Mouse (Mus musculus) midbrain, embryonic 15.5 days (tissue): ENCODE results near the gene Tbc1d2. TPM values are rescaled to one million over a fixed set of nuclear protein-coding genes. Genes with fewer than 3 reads are reported as not detected.

Experiments
- ATAC-seq: fragments of 200-750 bp; cut with Nextera tagmentation; replicated peaks from 2 replicates; pipeline ENCODE4 v1.8.0; 2017; ENCODE audit warnings: moderate TSS enrichment
- H3K27ac ChIP-seq: fragments of 300-500 bp; sonication (generic); 2 replicates; pipeline ENCODE4 v1.5.1; 2015; ENCODE audit warnings: mild to moderate bottlenecking, inconsistent platforms
- H3K27me3 ChIP-seq: fragments of 300-500 bp; sonication (generic); replicated peaks from 2 replicates; pipeline ENCODE4 v1.6.1; 2015; ENCODE audit warnings: inconsistent platforms
- H3K36me3 ChIP-seq: fragments of 300-500 bp; sonication (generic); replicated peaks from 2 replicates; pipeline ENCODE4 v1.6.1; 2015; ENCODE audit warnings: inconsistent platforms
- H3K4me1 ChIP-seq: fragments of 300-500 bp; sonication (generic); 2 replicates; pipeline ENCODE4 v1.6.1; 2015; ENCODE audit warnings: inconsistent platforms
- H3K4me2 ChIP-seq: fragments of 300-500 bp; sonication (generic); 2 replicates; pipeline ENCODE4 v1.6.1; 2015; ENCODE audit warnings: inconsistent platforms, mild to moderate bottlenecking, moderate library complexity
- H3K4me3 ChIP-seq: fragments of 300-500 bp; sonication (generic); 2 replicates; pipeline ENCODE4 v1.5.1; 2015; ENCODE audit warnings: mild to moderate bottlenecking, inconsistent platforms
- H3K9ac ChIP-seq: fragments of 300-500 bp; sonication (generic); 2 replicates; pipeline ENCODE4 v1.6.1; 2015; ENCODE audit warnings: mild to moderate bottlenecking, inconsistent platforms
- H3K9me3 ChIP-seq: fragments of 300-500 bp; sonication (generic); 2 replicates; pipeline ENCODE4 v1.6.1; 2016; ENCODE audit warnings: inconsistent platforms
- WGBS: fragments of 180-500 bp; shearing (Covaris S2); methylation state at CpG from one replicate; pipeline ENCODE4 v1.1.7; 2015; ENCODE audit warnings: mixed read lengths; 5-methylcytosine and 5-hydroxymethylcytosine counted together
- polyA plus RNA-seq: library from polyadenylated mRNA; unstranded; fragments of >200 nt; fragmentation: Nextera tagmentation; extraction: Ambion mirVana; gene quantifications from 2 replicates; pipeline ENCODE4 v1.2.1, GENCODE M21; 2015

Tbc1d2 gene
- 0.61 and 0.88 TPM in 2 replicates for polyA plus RNA-seq

DNA sequence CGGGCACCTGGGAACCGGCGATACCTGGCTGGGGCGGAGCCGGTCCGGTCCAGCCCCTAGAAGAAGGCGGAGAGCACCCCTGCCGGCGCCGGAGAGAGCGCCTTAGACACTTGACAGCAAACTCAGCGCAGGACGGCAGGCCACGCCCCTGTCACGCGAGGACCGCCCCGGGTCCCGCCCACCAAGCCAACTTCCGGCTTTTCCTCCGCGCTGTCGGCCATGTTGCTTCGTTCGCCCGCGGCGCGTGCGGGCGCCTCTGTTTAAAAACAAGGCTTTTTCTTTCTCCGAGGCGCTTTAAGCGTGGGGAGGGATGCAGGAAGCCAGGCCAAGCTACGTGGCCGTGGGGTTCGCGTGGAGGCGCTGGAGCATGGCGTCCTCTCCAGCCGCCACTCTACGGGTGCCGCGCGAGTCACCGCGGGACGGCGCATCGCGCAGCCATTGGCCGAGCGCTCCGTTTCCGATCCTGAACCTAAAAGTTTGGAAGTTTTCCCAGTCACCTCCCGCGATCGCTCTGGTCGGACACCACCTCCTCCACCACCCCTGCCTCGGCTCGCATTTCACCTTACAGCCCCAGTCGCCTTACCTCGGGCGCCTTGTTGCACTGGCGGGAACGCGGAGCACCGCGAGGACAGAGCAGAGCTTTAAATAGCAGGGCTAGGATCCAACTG is at the start of gene Tbc1d2:
Gene Tbc1d2, minus strand, starts transcription at position 124 of the 668 bp plus-strand sequence.
- Histone ChIP-seq H3K36me3 (no peaks in the 10 kb centered on the region), H3K4me3 (peak within 1 kb of the TSS; percentile 90), H3K4me2 (peak within 1 kb of the TSS; percentile 89), H3K27me3 (peaks cover 43% of the 10 kb centered on the region), H3K27ac (peak within 1 kb of the TSS; percentile 71), H3K9me3 (no peaks in the 10 kb centered on the region), H3K4me1 (peaks cover 13% of the 10 kb centered on the region), H3K9ac (peak within 1 kb of the TSS; percentile 47)
- under 1% methylated on average over 68 of the region's 69 CpGs for WGBS
- peak; percentile 98 for ATAC-seq

- Histone ChIP-seq H3K9ac (no peak overlapping the region), H3K4me1 (no peaks in the 10 kb centered on the region), H3K4me3 (no peak overlapping the region), H3K36me3 (no peaks in the 10 kb centered on the region), H3K27me3 (no peaks in the 10 kb centered on the region), H3K4me2 (no peak overlapping the region), H3K9me3 (no peaks in the 10 kb centered on the region), H3K27ac (no peak overlapping the region)
- 65% methylated on average over 6 of the region's 6 CpGs for whole genome bisulfite sequencing
- ATAC-seq = no peak
These were observed 46.5 kb upstream of the Tbc1d2 start for GRCm38 (mm10) chr4:46696467-46696866.

GRCm38 (mm10) chr4:46690565-46690964 is 40.6 kb upstream of the Tbc1d2 start:
- Histone ChIP-seq H3K4me1 (0 out of 2 replicates have a peak, but pooled peaks cover 3% of the 10 kb centered on the region), H3K9me3 (no peaks in the 10 kb centered on the region), H3K36me3 (no peaks in the 10 kb centered on the region), H3K4me3 (no peak overlapping the region), H3K9ac (no peak overlapping the region), H3K27me3 (no peaks in the 10 kb centered on the region), H3K4me2 (no peak overlapping the region), H3K27ac (no peak overlapping the region)
- ATAC-seq = no peak
- 76% methylated on average over 8 of the region's 8 CpGs for WGBS

DNA sequence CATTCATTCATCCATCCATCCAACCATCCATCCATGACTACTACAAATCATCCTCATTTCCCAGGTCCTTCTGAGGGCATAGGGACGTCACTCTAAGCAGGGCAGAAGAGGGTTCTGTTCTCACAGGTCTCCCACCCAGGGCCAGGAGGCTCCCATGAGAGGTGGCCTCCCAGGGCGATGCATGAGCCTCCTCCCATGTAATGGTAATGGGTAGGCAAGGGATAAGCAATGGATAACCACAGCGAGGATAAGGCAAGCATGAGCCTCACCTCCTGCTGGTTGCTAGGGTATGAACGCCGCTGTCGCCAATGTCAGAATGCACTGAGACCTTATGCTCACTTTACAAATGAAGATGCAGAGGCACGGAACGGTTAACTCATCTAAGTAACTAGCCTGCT is 40.0 kb upstream of the Tbc1d2 start:
- WGBS = 81% methylated on average over 8 of the region's 8 CpGs
- ATAC-seq = peak; percentile 32; the same call in 1 of the 2 replicates
- H3K9ac ChIP-seq = no peak overlapping the region

GRCm38 (mm10) chr4:46689397-46690022 is 39.5 kb upstream of the Tbc1d2 start:
- no peaks in the 10 kb centered on the region for H3K9me3 ChIP-seq
- no peaks in the 10 kb centered on the region for H3K36me3 ChIP-seq
- ATAC-seq = peak; percentile 84
- H3K4me3 ChIP-seq = no peak overlapping the region
- H3K4me2 ChIP-seq = no peak overlapping the region
- H3K27ac ChIP-seq = no peak overlapping the region
- H3K4me1 ChIP-seq = 0 out of 2 replicates have a peak, but pooled peaks cover 3% of the 10 kb centered on the region
- WGBS = 43% methylated on average over 15 of the region's 15 CpGs
- H3K9ac ChIP-seq = no peak overlapping the region
- H3K27me3 ChIP-seq = no peaks in the 10 kb centered on the region

More for the DNA sequence above, 40.0 kb upstream of the Tbc1d2 start:
- Histone ChIP-seq H3K36me3 (no peaks in the 10 kb centered on the region), H3K27ac (no peak overlapping the region), H3K4me1 (0 out of 2 replicates have a peak, but pooled peaks cover 3% of the 10 kb centered on the region), H3K4me2 (no peak overlapping the region), H3K9me3 (no peaks in the 10 kb centered on the region), H3K4me3 (no peak overlapping the region), H3K27me3 (no peaks in the 10 kb centered on the region)

- WGBS = 82% methylated on average over 14 of the region's 14 CpGs
- no peak overlapping the region for H3K4me3 ChIP-seq
- no peaks in the 10 kb centered on the region for H3K27me3 ChIP-seq
- H3K4me2 ChIP-seq = no peak overlapping the region
- H3K36me3 ChIP-seq = no peaks in the 10 kb centered on the region
- no peaks in the 10 kb centered on the region for H3K9me3 ChIP-seq
- 0 out of 2 replicates have a peak, but pooled peaks cover 3% of the 10 kb centered on the region for H3K4me1 ChIP-seq
- ATAC-seq = no peak
- H3K9ac ChIP-seq = no peak overlapping the region
- H3K27ac ChIP-seq = no peak overlapping the region
These were observed 38.3 kb upstream of the Tbc1d2 start for GRCm38 (mm10) chr4:46688213-46688832.

- Histone ChIP-seq H3K4me2 (no peak overlapping the region), H3K9me3 (no peaks in the 10 kb centered on the region), H3K4me1 (no peaks in the 10 kb centered on the region), H3K27ac (no peak overlapping the region), H3K27me3 (no peaks in the 10 kb centered on the region), H3K9ac (no peak overlapping the region), H3K4me3 (no peak overlapping the region), H3K36me3 (no peaks in the 10 kb centered on the region)
- ATAC-seq = no peak
- 53% methylated on average over 6 of the region's 6 CpGs for WGBS
These were observed 34.2 kb upstream of the Tbc1d2 start for GRCm38 (mm10) chr4:46684160-46684559.

DNA sequence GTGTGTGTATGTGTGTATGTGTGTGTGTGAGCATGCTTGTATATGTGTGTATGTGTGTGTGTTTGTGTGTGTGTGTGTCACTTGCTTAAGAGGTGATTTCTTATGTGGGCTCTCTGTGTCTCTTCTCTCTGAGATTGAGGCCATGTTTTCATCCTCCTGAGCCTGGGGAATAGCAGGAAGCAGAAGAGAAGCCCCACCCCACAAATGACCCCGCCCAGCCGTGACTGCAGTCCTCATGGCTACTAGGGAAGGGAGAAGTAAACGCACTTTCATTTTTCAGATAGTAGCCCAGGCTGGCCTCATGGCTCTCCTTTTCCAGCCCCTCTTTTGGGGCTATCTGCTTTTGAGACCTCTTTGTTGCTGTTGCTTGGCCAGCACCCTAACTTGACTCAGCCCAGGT is 26.6 kb upstream of the Tbc1d2 start:
- ATAC-seq = no peak
- Histone ChIP-seq H3K4me1 (no peaks in the 10 kb centered on the region), H3K9ac (no peak overlapping the region), H3K27ac (no peak overlapping the region), H3K27me3 (no peaks in the 10 kb centered on the region), H3K4me2 (no peak overlapping the region), H3K36me3 (peaks cover 13% of the 10 kb centered on the region; the same call in 1 of the 2 replicates), H3K9me3 (no peaks in the 10 kb centered on the region), H3K4me3 (no peak overlapping the region)
- 78% methylated on average over 3 of the region's 3 CpGs for WGBS

DNA sequence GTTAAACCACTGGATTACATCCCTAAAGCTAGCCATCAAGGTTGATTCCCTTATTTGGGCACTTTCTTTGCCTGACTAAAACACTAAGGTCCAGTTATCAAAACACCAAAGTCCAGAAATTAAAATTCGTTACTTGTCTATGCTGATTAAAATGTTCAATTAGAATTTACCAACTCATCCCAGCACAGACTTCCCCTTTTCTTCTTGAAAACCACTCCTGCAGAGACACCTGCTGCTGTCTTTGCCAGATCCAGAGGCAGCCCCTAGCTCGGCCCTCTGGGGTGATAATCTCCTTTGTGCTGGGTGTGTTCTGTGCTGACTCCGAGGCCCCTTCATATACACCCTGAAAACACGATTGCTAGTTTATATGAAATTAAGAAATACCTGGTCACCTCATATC is 26.0 kb upstream of the Tbc1d2 start:
- Histone ChIP-seq H3K4me3 (no peak overlapping the region), H3K4me1 (no peaks in the 10 kb centered on the region), H3K9ac (no peak overlapping the region), H3K36me3 (peaks cover 13% of the 10 kb centered on the region; the same call in 1 of the 2 replicates), H3K27ac (no peak overlapping the region), H3K27me3 (no peaks in the 10 kb centered on the region), H3K4me2 (no peak overlapping the region), H3K9me3 (no peaks in the 10 kb centered on the region)
- 24% methylated on average over 4 of the region's 4 CpGs for WGBS
- no peak for ATAC-seq

DNA sequence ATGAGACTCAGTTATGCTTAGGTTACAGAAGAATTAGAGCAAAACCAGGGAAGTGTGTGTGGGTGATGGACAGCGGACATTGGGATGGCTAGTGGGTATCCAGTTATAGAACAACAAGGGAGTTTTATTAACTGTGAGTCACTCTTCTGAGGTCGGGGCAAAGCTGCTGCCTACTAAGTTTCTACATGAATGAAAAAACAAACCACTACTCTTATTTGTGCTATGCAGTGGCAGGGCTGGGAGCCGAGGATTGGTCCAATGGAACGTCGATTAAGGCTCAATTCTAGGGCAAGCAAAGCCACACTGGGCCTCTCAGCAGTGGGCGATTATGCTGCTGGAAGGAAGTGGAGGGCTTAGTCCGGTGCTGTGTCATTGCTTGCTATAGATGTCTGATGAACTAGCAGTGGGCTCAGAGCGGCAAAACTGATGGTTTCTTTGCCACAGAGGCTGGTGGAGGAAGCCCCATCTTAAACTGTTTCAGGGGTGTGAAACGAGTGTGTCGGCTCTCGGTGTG is 25.3 kb upstream of the Tbc1d2 start:
- no peak for ATAC-seq
- 67% methylated on average over 11 of the region's 11 CpGs for WGBS
- H3K36me3 ChIP-seq = peaks cover 13% of the 10 kb centered on the region; the same call in 1 of the 2 replicates
- no peak overlapping the region for H3K4me3 ChIP-seq
- no peak overlapping the region for H3K27ac ChIP-seq
- H3K4me1 ChIP-seq = no peaks in the 10 kb centered on the region
- H3K9ac ChIP-seq = no peak overlapping the region
- no peaks in the 10 kb centered on the region for H3K9me3 ChIP-seq
- no peaks in the 10 kb centered on the region for H3K27me3 ChIP-seq
- no peak overlapping the region for H3K4me2 ChIP-seq

- no peak for ATAC-seq
- Histone ChIP-seq H3K36me3 (peaks cover 7% of the 10 kb centered on the region; the same call in 1 of the 2 replicates), H3K9me3 (no peaks in the 10 kb centered on the region), H3K4me2 (no peak overlapping the region), H3K9ac (no peak overlapping the region), H3K27ac (no peak overlapping the region), H3K27me3 (0 out of 2 replicates have a peak, but pooled peaks cover 3% of the 10 kb centered on the region), H3K4me3 (no peak overlapping the region), H3K4me1 (peaks cover 8% of the 10 kb centered on the region; the same call in 1 of the 2 replicates)
- WGBS = 60% methylated on average over 11 of the region's 11 CpGs
These were observed 18.6 kb upstream of the Tbc1d2 start for GRCm38 (mm10) chr4:46668620-46669019.

DNA sequence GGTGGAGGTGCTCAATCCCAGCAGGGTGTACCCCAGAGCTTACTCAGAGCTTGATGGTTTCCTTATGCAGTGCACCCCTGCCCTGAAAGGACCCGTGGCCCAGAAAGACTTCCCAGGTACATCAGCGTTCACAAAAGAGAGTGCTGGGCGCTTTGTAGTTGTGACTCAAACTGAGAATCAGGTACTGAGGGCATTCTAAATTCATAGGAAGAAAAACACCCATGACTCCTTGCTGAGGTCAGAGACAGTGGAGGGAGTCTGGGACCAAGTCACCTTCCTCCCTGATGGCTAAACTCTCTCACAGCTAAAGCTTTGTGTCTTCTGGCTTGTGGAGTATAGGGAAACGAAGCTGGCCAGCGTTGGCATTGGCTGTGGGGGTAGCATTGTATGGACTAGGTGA is 16.4 kb upstream of the Tbc1d2 start:
- Histone ChIP-seq H3K9me3 (no peaks in the 10 kb centered on the region), H3K36me3 (no peaks in the 10 kb centered on the region), H3K4me2 (no peak overlapping the region), H3K27ac (no peak overlapping the region), H3K9ac (no peak overlapping the region), H3K4me3 (no peak overlapping the region), H3K27me3 (0 out of 2 replicates have a peak, but pooled peaks cover 5% of the 10 kb centered on the region), H3K4me1 (peaks cover 8% of the 10 kb centered on the region; the same call in 1 of the 2 replicates)
- 64% methylated on average over 5 of the region's 5 CpGs for WGBS
- no peak for ATAC-seq
